Mouse (Mus musculus): ENCODE results near the gene Sp3. TPM values are rescaled to one million over a fixed set of nuclear protein-coding genes. Genes with fewer than 3 reads are reported as not detected.
"Not testable (repeated sequence)": the region's sequence is repeated elsewhere in the genome, so short reads cannot be mapped to it uniquely, and the experiment has no call there.

The Sp3 gene
- polyA plus RNA-seq, 1 experiment from 2014 or later, result 74.7 TPM

DNA sequence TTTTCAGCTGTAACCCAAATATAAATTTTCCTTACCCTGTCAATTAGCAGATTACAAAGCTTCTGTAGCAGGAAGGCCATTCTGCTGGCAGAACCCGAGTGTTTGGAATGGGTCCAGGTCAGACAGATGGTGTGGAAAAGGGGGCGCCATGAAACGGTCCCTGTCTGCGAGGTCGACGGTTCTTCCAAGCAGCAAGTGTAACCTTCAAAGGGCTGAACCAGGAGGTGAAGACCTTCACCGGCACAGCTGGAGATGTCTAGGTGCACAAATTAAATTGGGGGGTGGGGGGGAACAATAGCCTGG, 66.8 kb downstream of the Sp3 start:
- H3K36me3 ChIP-seq, result no peaks in the 10 kb centered on the region
- H3K4me3 ChIP-seq (replicated peaks), result no peak overlapping the region
- no peak overlapping the region for H3K27ac ChIP-seq
- ATAC-seq (ENCODE audit: insufficient number of reproducible peaks, insufficient read depth, low FRiP score, low TSS enrichment, low read depth), result no peak
- H3K4me2 ChIP-seq, result no peak overlapping the region
- no peaks in the 10 kb centered on the region for H3K9me3 ChIP-seq
- H3K9ac ChIP-seq (replicated peaks), result no peak overlapping the region
- WGBS, result 48% methylated on average over 7 of the region's 7 CpGs
- no peaks in the 10 kb centered on the region for H3K27me3 ChIP-seq
- H3K4me1 ChIP-seq (replicated peaks), result peaks cover 33% of the 10 kb centered on the region

DNA sequence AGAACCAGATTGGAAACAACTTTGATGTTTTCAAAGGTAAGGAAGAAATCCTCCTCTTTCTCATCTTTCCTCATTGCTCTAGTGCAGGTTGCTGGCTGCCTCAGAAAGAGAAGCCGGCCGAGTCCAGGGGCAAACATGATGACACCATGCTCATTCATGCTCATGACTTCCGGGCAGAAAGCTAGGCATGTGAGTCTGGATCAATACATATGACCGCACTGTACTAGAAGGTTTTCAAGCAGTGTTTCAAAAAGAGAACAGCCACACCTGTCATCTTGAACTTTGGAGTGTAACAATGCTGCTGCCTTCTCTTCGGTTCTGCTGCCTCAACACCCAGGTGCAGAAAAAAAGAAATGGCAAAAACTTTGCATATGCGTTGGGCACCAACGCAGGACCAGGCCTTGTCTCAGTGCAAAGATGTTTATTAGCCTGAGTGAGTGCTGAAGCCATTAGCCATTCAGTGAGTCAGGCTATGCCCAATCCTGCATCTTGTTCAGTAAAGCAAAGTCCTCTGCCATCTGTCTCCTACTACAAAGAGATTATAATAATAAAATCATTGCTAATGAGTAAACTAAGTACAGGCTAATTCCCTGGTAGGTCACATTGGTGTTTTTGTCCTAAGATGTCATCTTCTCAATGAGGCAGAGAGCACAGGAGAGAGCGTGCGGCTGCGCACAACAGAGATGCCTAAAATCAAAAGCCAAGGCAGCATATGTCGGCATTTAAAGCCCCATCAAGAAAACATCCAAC, 67.4 kb downstream of the Sp3 start:
- H3K4me2 ChIP-seq, result no peak overlapping the region
- H3K9me3 ChIP-seq, result no peaks in the 10 kb centered on the region
- H3K4me1 ChIP-seq (replicated peaks), result peaks cover 37% of the 10 kb centered on the region
- no peaks in the 10 kb centered on the region for H3K36me3 ChIP-seq
- H3K27ac ChIP-seq, result no peak overlapping the region
- WGBS, result 62% methylated on average over 11 of the region's 11 CpGs
- no peak for ATAC-seq (ENCODE audit: insufficient number of reproducible peaks, insufficient read depth, low FRiP score, low TSS enrichment, low read depth)
- no peak overlapping the region for H3K4me3 ChIP-seq (replicated peaks)
- no peak overlapping the region for H3K9ac ChIP-seq (replicated peaks)
- H3K27me3 ChIP-seq, result no peaks in the 10 kb centered on the region

DNA sequence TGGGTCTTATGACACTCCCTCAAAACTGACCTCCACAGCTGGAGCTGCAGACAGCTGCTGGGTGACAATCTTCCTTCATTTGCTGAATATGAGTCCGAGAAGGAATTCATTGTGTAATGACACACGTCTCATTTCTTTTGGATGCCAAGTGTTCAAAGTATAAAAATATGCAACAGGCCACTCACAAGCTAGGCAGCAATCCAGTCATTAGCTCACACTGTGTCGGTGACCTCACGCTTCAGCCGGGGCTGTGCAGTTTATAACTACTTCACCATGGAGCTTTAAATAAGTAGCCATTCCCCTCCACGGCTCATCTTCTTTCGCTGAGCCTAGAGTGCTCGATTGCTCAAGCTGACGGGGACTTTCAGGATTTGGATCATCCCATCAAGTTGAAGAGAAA, 68.7 kb downstream of the Sp3 start:
- no peak overlapping the region for H3K9ac ChIP-seq (replicated peaks)
- H3K36me3 ChIP-seq, result no peaks in the 10 kb centered on the region
- ATAC-seq (ENCODE audit: insufficient number of reproducible peaks, insufficient read depth, low FRiP score, low TSS enrichment, low read depth), result no peak
- no peak overlapping the region for H3K4me3 ChIP-seq (replicated peaks)
- 52% methylated on average over 9 of the region's 9 CpGs for WGBS
- no peaks in the 10 kb centered on the region for H3K9me3 ChIP-seq
- H3K4me2 ChIP-seq, result no peak overlapping the region
- H3K27ac ChIP-seq, result no peak overlapping the region
- no peaks in the 10 kb centered on the region for H3K27me3 ChIP-seq
- H3K4me1 ChIP-seq (replicated peaks), result peaks cover 46% of the 10 kb centered on the region

DNA sequence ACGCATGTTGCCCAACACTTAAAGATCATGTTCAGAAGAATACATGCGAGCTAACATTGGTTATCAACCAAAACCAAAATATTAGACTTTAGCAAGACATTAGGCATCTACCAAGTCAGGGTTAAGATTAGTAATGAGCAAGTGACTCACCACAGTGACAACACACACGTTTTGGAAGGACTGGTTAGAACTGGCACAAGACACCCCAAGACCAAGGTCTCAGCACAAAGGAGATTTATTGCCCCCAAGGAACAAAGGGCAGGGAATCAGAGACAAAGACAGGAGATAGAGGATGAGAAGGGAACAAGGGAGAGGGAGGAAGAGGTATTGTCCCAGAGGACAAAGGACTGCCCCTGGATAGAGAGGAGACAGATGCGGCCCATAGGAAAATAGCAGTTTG, 71.2 kb downstream of the Sp3 start:
- Histone ChIP-seq H3K4me2 (no peak overlapping the region), H3K27me3 (no peaks in the 10 kb centered on the region), H3K9me3 (no peaks in the 10 kb centered on the region), H3K4me3 (replicated peaks) (no peak overlapping the region), H3K36me3 (no peaks in the 10 kb centered on the region), H3K9ac (replicated peaks) (no peak overlapping the region), H3K27ac (no peak overlapping the region), H3K4me1 (replicated peaks) (peaks cover 46% of the 10 kb centered on the region)
- WGBS, result 79% methylated on average over 4 of the region's 4 CpGs
- no peak for ATAC-seq (ENCODE audit: insufficient number of reproducible peaks, insufficient read depth, low FRiP score, low TSS enrichment, low read depth)

DNA sequence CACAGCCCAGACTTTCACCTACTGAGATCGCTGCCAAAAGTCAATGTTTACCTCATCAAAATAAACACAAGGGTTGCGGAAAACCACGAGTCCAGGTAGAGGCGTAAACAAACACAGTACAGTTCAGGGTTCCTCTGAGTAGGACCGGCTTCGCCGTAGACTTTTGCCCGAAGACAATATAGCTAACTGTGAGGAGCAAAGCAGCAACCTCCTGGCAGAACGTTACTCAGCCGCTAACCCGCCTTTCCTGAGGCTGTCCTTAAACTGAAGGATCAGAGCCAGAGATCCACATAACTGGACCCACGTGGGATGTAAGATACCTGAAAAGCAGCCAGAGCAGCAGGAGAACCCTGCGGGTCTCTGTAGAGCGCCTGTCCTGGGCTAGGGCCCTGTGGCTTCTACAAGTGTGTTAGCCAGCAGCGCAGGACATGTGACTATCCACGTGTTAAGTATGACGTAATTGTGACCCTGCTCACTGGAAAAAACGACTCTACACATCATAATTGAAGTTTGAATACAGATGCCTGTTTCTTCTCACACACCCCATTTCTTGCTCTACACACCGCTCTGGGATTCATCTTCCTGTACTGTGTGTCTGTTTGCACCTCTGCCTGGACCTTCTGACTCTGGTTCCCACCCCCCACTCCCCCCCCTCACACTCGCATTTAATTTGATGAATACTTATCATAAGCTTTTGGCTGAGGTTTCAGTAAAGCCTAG, 71.9 kb downstream of the Sp3 start:
- WGBS, result 77% methylated on average over 20 of the region's 20 CpGs
- H3K27me3 ChIP-seq, result no peaks in the 10 kb centered on the region
- H3K9me3 ChIP-seq, result no peaks in the 10 kb centered on the region
- ATAC-seq (ENCODE audit: insufficient number of reproducible peaks, insufficient read depth, low FRiP score, low TSS enrichment, low read depth), result no peak
- H3K36me3 ChIP-seq, result no peaks in the 10 kb centered on the region
- peaks cover 43% of the 10 kb centered on the region for H3K4me1 ChIP-seq (replicated peaks)
- H3K27ac ChIP-seq, result 0 out of 2 replicates have a peak overlapping the region, but pooled peaks have one; percentile 45
- H3K9ac ChIP-seq (replicated peaks), result no peak overlapping the region
- no peak overlapping the region for H3K4me3 ChIP-seq (replicated peaks)
- no peak overlapping the region for H3K4me2 ChIP-seq

DNA sequence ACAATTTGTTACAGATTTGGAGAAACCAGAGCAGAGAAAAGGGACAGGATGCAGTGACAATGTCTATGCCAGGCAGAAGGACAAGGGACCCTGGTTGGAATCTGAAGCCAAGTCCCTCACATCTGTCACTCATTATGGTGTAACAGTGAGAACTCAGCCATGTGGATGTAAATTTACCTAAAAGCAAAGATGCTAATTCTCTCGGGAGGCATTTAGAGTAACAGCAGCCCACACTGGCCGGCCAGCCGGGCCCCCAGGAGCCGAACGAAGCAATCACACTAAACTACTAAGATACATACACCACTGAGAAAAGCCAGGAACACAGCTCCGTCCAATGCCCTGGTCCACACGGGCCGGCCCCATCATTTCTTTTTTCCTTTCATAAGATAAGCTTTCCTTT, 73.5 kb downstream of the Sp3 start:
- no peaks in the 10 kb centered on the region for H3K9me3 ChIP-seq
- no peak overlapping the region for H3K4me3 ChIP-seq (replicated peaks)
- ATAC-seq (ENCODE audit: insufficient number of reproducible peaks, insufficient read depth, low FRiP score, low TSS enrichment, low read depth), result no peak
- 9% methylated on average over 8 of the region's 8 CpGs for WGBS
- no peaks in the 10 kb centered on the region for H3K36me3 ChIP-seq
- no peak overlapping the region for H3K9ac ChIP-seq (replicated peaks)
- H3K27me3 ChIP-seq, result no peaks in the 10 kb centered on the region
- peaks cover 31% of the 10 kb centered on the region for H3K4me1 ChIP-seq (replicated peaks)
- no peak overlapping the region for H3K27ac ChIP-seq
- 0 out of 2 replicates have a peak overlapping the region, but pooled peaks have one; percentile 32 for H3K4me2 ChIP-seq

DNA sequence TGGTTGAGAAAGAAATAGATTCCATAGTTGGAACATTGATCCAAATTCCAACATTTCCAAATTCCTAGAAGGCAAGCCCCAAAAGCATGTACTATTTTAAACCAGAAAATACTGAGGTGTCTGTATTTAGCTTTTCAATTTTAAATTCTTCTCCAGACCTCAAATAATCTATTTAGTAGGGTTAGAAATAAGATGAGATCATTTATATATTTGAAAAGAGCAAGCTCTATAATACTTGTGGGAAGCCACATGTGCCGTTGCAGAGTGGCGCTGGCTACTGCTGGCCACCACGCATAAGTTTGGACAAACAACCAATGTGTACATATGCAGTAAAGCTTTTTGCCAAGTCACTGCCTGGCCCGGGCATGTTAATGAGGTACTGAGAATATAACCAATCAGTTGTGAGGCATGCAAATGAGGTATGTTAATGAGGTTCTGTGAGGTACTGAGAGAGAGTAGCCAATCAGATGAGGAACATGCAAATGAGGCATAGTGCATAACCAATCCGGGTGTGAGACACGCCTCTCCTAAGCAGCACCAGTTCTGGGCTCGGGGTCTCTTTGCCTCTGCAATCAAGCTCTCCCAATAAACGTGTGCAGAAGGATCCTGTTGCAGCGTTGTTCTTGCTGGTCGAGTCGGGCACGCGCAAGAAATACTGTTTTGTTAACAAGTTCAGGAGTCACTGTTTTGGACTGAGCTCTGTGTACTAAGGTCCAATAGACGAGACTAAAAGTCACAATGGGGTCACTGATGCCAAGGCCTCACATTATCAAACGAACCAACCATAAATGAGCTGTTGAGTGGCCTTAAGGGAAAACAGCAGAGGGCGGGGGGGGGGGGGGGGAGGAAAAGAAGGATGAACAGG, 77.2 kb downstream of the Sp3 start:
- H3K9ac ChIP-seq (replicated peaks); H3K4me2 ChIP-seq; H3K9me3 ChIP-seq; H3K4me3 ChIP-seq (replicated peaks); H3K27ac ChIP-seq; H3K27me3 ChIP-seq; ATAC-seq (ENCODE audit: insufficient number of reproducible peaks, insufficient read depth, low FRiP score, low TSS enrichment, low read depth); H3K36me3 ChIP-seq: not testable (repeated sequence)
- peaks cover 17% of the 10 kb centered on the region for H3K4me1 ChIP-seq (replicated peaks)
- 87% methylated on average over 16 of the region's 16 CpGs for WGBS

DNA sequence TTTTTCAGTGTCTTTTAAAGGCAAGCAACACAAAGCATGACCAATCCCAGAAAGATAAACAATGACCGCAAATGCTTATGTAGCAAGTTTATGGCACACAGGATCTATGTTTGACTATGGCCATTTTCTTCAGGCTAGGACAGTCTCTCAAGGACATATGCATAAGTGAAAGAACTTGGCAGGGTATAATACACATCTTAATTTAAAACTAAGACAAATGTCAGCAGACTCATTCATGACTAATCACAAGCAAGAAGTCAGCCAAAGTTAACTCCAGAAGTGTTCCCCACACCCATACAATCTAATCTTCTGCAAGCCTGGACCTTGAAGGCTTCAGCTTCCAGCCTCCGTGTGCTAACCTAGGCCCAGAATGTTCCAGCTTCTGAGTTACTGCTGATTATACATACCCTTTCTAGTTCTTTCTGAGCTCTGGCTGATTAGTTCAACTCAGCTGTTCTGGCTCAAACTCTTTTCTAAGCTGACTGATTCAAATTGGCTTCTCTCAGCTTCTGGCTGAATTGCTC, 81.4 kb downstream of the Sp3 start:
- Histone ChIP-seq H3K4me1 (replicated peaks) (no peaks in the 10 kb centered on the region), H3K9ac (replicated peaks) (no peak overlapping the region), H3K27ac (no peak overlapping the region), H3K9me3 (peaks cover 8% of the 10 kb centered on the region; the same call in 1 of the 2 replicates), H3K27me3 (no peaks in the 10 kb centered on the region), H3K4me3 (replicated peaks) (no peak overlapping the region), H3K36me3 (no peaks in the 10 kb centered on the region), H3K4me2 (no peak overlapping the region)
- WGBS, result 94% methylated on average over 2 of the region's 2 CpGs
- no peak for ATAC-seq (ENCODE audit: insufficient number of reproducible peaks, insufficient read depth, low FRiP score, low TSS enrichment, low read depth)

DNA sequence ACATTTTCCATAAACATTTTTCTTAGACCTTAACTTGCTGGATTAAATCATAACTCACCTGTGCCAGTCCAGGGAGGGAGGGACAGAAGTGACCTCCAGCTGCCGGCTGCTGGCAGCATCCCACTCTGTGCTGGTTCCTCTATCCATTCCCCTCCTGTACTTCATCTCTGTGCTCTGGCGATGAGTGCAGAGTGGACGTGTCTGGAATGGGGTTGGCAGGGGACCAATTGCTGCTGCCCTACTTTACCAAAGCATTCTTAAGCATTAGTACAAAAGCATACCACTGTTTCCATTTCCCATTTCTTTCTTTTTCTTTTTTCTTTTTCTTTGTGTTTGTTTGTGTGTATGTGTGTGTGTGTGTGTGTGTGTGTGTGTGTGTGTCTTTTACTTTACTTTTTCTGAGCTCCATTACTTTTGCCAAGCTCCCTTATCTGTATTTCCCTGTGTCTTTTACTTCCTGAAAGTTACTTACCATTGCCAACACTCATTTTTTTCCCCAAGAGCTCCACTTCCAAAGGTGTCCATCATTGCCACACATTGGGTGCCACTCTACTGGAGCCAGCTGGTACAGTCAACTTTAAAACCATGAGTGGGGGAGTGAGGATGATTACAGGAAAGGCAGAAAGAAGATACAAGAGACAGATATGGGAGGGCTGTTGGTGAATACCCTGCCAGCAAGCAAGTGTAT, 82.0 kb downstream of the Sp3 start:
- Histone ChIP-seq H3K27ac (no peak overlapping the region), H3K4me3 (replicated peaks) (no peak overlapping the region), H3K9me3 (peaks cover 8% of the 10 kb centered on the region; the same call in 1 of the 2 replicates), H3K9ac (replicated peaks) (no peak overlapping the region), H3K36me3 (no peaks in the 10 kb centered on the region), H3K27me3 (no peaks in the 10 kb centered on the region), H3K4me1 (replicated peaks) (no peaks in the 10 kb centered on the region), H3K4me2 (no peak overlapping the region)
- no peak for ATAC-seq (ENCODE audit: insufficient number of reproducible peaks, insufficient read depth, low FRiP score, low TSS enrichment, low read depth)
- 83% methylated on average over 3 of the region's 3 CpGs for WGBS

DNA sequence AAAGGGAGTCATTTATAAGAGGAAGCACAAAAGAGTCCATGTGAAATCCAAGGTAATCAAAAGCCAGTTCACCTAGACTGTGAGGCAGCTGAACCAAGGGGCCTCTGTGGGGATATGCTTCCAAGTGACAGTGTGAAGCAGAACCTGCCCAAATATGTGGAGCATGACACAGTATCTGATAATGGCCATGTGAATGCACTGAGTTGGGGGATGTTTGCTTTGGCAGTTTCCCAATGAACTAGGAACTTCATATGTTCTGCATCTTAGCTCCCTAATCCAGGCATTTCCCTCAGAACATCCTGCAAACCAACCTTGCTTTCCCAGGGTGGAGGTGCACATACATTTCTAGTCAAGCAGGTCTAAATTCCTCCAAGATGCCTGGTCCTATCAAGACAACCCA, 90.4 kb downstream of the Sp3 start:
- no peak for ATAC-seq (ENCODE audit: insufficient number of reproducible peaks, insufficient read depth, low FRiP score, low TSS enrichment, low read depth)
- Histone ChIP-seq H3K9ac (replicated peaks) (no peak overlapping the region), H3K27ac (no peak overlapping the region)

More for the DNA sequence above, 90.4 kb downstream of the Sp3 start:
- H3K27me3 ChIP-seq, result no peaks in the 10 kb centered on the region
- no peaks in the 10 kb centered on the region for H3K9me3 ChIP-seq
- no peaks in the 10 kb centered on the region; the same call in 1 of the 2 replicates for H3K4me1 ChIP-seq (replicated peaks)
- no peaks in the 10 kb centered on the region for H3K36me3 ChIP-seq
- no peak overlapping the region for H3K4me3 ChIP-seq (replicated peaks)
- no peak overlapping the region for H3K4me2 ChIP-seq
